Mouse (Mus musculus): ENCODE results near the gene Ociad1.

The Ociad1 gene

GRCm38 (mm10) chr5:73292502-73293457, at the start of gene Ociad1:
Gene Ociad1 (plus strand): TSS chr5:73292784.
- peak; percentile 96 for DNase-seq (ENCODE audit: low spot score)

- peak; percentile 24 for DNase-seq (ENCODE audit: low spot score)
Measured at GRCm38 (mm10) chr5:73244403-73244802, 48.2 kb upstream of the Ociad1 start.

DNA sequence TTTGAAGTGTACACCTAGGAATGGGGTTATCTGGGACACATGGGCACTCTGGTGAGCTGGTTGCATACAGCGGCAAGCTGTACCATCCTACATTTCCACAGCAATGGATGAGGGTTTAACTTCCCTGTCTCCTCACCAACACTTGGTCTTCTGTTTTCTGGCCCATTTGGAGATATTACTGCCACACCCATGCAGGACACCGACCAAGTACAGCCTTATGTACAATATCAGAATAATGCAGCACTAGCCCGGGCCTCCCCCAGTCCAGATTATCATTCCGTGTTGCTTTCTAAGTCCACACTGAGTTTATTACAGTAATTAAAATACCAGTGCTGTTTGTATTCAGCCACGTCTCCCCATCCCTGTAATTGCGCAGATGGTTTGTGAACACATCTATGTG, 46.2 kb upstream of the Ociad1 start:
- no peak for DNase-seq (ENCODE audit: low spot score)

GRCm38 (mm10) chr5:73248211-73248610, 44.4 kb upstream of the Ociad1 start:
- DNase-seq (ENCODE audit: low spot score): no peak

- no peak for DNase-seq (ENCODE audit: low spot score)
Measured at GRCm38 (mm10) chr5:73249341-73249740, 43.2 kb upstream of the Ociad1 start.

- DNase-seq (ENCODE audit: low spot score): no peak
Measured at GRCm38 (mm10) chr5:73252739-73253138, 39.8 kb upstream of the Ociad1 start.

- DNase-seq (ENCODE audit: low spot score): peak; percentile 20
Measured at GRCm38 (mm10) chr5:73254660-73255059, 37.9 kb upstream of the Ociad1 start.

DNA sequence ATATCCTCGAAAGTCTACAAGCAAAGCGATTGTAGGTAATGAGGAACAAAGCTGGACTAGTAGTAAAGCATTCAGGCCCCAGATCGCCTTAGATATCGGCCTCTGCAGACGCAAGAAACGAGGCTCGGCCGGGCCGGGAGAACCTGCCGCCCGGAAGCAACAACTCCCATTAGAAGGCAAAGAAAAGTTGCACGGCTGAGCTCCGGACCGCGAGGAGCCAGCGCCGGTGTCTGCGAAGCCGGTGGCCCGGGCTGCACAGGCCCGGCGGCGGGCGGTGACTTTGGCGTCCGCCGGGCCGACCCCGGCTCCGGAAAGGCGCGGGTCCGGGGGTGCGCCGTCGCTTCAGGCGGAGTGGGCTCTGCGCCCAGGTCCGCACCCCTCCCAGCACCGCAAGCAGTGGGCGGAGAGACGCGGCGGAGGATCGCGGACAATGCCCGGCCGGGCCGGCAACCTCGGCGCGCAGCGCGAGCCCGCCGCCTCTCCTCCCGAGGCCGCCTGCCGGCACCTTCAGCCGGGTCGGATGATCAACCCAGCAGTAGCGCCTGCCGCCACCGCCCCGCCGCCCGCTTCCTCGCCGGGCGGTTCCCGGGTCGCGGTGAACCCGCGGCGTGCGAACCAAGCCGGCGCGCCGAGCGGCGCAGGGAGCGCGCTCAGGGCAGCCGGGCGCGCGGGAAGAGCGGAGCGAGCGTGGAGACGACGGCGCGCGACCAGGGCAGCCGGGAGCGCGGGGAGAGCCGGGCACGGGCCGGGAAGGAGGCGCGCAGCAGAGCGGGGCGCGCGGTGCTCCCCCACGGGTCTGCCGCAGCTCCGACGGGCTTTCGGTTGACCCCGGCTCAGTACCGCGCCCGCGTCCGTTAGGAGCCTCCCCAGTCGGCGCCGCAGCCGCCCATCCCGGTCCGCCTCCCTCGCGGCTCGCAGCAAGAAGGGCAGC, 37.0 kb upstream of the Ociad1 start:
- peak; percentile 53 for DNase-seq (ENCODE audit: low spot score)

- peak; percentile 95 for DNase-seq (ENCODE audit: low spot score)
Measured at GRCm38 (mm10) chr5:73256352-73257065, 36.1 kb upstream of the Ociad1 start, which contains the start of gene Fryl. Gene Fryl (minus strand): TSS chr5:73256619.

DNA sequence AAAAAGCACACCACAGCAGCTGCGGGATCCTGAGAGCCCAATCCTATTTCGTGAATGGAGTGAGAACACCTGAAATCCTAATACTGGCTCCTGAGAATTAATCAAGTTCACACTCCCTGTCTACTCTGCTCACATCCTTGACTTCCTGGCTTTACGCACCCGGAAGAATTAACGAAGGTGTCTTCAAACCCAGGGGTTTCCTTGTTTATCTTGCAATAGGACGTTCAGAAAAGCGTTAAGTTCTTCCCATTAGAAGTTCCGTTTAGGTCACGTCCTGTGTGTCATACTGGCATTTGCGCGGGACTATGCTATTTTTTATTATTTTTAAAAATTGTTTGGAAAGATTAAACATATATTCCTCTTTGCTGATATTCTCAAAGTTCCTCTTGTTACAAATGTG, 35.5 kb upstream of the Ociad1 start:
- DNase-seq (ENCODE audit: low spot score): no peak

DNA sequence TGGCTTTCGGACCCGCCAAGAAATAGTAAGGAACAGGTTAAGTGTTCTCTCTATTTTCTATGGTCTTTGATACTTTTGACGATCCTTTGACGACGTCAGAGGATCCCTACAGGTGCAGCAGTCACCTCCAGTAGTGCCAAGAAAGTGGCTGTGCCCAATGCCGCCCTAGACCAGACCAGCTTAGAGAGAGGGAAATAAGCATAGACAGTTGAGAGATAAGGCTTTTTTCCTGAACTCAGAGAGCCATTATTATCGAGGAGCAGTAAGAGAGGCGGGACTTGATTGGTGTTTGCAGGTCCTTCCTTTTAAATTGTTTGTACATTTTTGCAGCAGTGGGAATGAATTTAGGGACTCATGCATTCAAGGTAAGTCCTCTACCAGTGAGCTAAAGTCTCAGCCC, 34.9 kb upstream of the Ociad1 start:
- DNase-seq (ENCODE audit: low spot score): no peak

GRCm38 (mm10) chr5:73264122-73264521, 28.5 kb upstream of the Ociad1 start:
- DNase-seq (ENCODE audit: low spot score): no peak

DNA sequence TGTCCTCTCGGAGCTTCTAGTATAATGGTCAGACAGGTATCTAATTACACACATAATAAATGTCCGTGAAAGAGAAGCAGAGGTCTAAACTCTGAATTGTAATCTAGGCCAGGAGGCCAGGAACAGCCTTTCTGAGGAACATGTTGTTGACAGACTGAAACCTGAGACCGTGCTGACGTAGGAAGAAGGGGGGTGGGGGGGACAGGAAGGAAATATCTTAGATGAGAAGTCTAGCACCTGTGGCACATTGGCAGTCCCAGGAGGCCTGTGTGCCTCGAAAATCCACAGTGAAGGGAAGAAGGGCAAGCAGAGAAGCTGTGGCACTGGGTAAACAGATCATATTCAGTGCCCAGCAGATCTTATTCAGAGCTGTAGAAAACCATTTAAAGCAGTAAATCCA, 27.1 kb upstream of the Ociad1 start:
- no peak for DNase-seq (ENCODE audit: low spot score)

DNA sequence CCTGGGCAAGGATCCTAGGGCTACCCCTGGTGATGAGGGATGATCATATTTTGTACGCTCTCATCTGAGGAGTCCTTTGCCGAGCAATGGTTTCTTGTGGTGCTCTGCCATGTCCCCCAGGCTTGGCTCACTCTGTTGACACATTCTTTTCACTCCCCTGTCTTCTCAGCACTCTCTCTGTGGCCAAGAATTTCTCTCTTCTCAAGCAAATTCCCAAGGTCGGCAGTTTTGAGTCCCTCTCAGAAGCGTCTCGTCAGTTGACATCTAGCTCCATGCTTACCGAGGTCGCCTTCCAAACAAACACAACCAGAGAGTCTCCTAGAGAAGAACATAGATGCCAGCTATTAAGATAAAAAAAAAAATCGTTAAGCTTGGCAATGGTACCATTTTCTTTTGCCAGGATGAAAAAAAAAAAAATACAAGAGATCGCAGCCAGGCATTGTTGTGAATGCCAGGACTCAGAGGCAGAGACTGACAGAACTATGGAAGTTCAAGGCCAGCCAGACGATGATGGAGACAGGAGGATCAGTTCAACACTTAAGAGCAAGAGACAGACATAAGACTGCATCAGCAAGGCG, 23.9 kb upstream of the Ociad1 start:
- DNase-seq (ENCODE audit: low spot score): no peak

- no peak for DNase-seq (ENCODE audit: low spot score)
Measured at GRCm38 (mm10) chr5:73270612-73271011, 22.0 kb upstream of the Ociad1 start.

GRCm38 (mm10) chr5:73273171-73273570, 19.4 kb upstream of the Ociad1 start:
- no peak for DNase-seq (ENCODE audit: low spot score)

- no peak for DNase-seq (ENCODE audit: low spot score)
Measured at GRCm38 (mm10) chr5:73274941-73275340, 17.6 kb upstream of the Ociad1 start.

GRCm38 (mm10) chr5:73279190-73279589, 13.4 kb upstream of the Ociad1 start:
- no peak for DNase-seq (ENCODE audit: low spot score)

DNA sequence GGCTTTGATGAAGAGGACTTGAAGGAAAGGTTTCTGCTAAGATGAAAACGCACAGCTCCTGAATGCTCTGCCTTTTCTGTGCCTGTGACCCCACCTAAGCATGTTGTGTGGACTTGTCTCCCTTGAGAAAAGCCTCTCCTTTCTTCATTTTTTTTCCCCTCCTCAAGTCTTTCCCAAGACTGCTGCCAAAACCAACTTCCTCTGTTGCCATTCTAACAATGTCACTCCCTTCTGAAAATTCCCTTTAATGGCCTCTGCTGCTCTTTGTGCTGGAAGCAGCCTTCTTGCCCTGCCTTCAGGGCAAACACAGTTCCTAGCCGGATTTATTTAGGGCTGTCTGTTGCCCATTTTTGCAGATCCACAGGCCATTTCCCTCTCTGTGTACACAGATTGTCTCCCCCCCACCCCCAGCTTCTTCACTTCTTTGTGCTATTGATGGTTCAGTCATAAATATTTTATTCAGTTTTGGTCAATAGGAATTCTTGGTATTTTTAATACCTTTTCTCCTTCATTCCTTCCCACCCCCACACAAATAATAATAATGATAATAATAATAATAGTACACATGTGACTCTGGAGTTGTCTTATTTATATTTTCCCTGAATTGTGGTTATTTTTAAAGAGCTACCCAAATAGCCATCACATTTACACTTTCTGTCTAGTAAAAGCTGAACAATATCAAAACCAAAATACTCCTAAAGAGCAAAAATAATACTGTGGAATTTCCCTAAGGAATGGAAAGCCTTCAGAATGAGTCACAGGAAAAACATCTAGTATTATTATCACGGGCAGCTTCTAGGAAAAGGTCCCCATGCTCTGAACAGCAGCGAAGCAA, 12.6 kb upstream of the Ociad1 start:
- no peak for DNase-seq (ENCODE audit: low spot score)

GRCm38 (mm10) chr5:73280567-73280850, 12.1 kb upstream of the Ociad1 start:
- DNase-seq (ENCODE audit: low spot score): no peak

DNA sequence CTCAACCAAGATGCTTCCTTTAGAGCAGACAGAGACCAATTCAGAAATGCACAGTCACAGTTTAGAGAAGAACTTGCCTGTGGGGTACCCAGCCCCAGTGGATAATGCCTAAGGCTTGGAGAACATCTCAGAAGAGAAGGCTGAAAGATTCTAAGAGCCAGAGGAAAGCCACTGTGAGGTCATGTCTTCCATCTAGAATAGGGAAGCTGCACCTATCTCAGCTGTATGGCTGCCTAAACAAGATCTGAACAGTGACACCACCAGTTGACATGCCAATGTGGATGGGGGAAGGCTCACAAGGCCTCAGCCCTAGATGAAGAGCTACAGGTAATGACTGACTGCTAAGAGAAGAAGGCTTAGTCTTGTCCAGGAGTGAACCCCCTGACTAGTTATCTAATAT, 8.5 kb upstream of the Ociad1 start:
- DNase-seq (ENCODE audit: low spot score): no peak
